Mouse (Mus musculus) thymus, adult 2 months (tissue): ENCODE results near the gene Col18a1.

Source experiments
- CTCF ChIP-seq: fragments of 200-500 bp; IDR thresholded peaks from 2 replicates; pipeline ENCODE4 v1.5.1; 2012; ENCODE audit warnings: mild to moderate bottlenecking, control low read depth, low read length, moderate library complexity, borderline replicate concordance; ENCODE audit not compliant: control insufficient read depth, poor library complexity, insufficient read depth; ENCODE audit errors: extremely low read depth
- POLR2A ChIP-seq: fragments of 200-500 bp; IDR thresholded peaks from 2 replicates; pipeline ENCODE4 v1.6.1; 2012; ENCODE audit warnings: mild to moderate bottlenecking, low read length, control low read depth, moderate library complexity; ENCODE audit not compliant: control insufficient read depth, poor library complexity, insufficient read depth; ENCODE audit errors: extremely low read depth

GRCm38 (mm10) chr10:77091538-77092097 is 74.7 kb downstream of the Col18a1 start:
- TF ChIP-seq POLR2A: no peak
- TF ChIP-seq CTCF: no peak
